Mouse (Mus musculus) lung, embryonic 15.5 days (tissue): ENCODE results near the gene H2-DMb2. TPM values are rescaled to one million over a fixed set of nuclear protein-coding genes. Genes with fewer than 3 reads are reported as not detected.

Source experiments
- ATAC-seq: fragments of 200-750 bp; cut with Nextera tagmentation; 2 replicates; pipeline ENCODE4 v1.8.0; 2017; ENCODE audit warnings: moderate number of reproducible peaks, borderline replicate concordance; ENCODE audit not compliant: low FRiP score, low TSS enrichment; ENCODE audit errors: extremely low read depth
- H3K27ac ChIP-seq: fragments of 300-500 bp; sonication (generic); 2 replicates; pipeline ENCODE4 v1.5.1; 2015; ENCODE audit warnings: moderate library complexity, mild to moderate bottlenecking, inconsistent platforms
- H3K27me3 ChIP-seq: fragments of 300-500 bp; sonication (generic); 2 replicates; pipeline ENCODE4 v1.6.1; 2015; ENCODE audit warnings: inconsistent platforms
- H3K36me3 ChIP-seq: fragments of 300-500 bp; sonication (generic); 2 replicates; pipeline ENCODE4 v1.6.1; 2015; ENCODE audit warnings: inconsistent platforms
- H3K4me1 ChIP-seq: fragments of 300-500 bp; sonication (generic); 2 replicates; pipeline ENCODE4 v1.6.1; 2015; ENCODE audit warnings: inconsistent platforms
- H3K4me2 ChIP-seq: fragments of 300-500 bp; sonication (generic); 2 replicates; pipeline ENCODE4 v1.6.1; 2015; ENCODE audit warnings: inconsistent platforms, mild to moderate bottlenecking, moderate library complexity
- H3K4me3 ChIP-seq: fragments of 300-500 bp; sonication (generic); 2 replicates; pipeline ENCODE4 v1.5.1; 2015; ENCODE audit warnings: mild to moderate bottlenecking, inconsistent platforms
- H3K9ac ChIP-seq: fragments of 300-500 bp; sonication (generic); 2 replicates; pipeline ENCODE4 v1.6.1; 2015; ENCODE audit warnings: inconsistent platforms
- H3K9me3 ChIP-seq: fragments of 300-500 bp; sonication (generic); 2 replicates; pipeline ENCODE4 v1.6.1; 2016; ENCODE audit warnings: inconsistent platforms
- WGBS: fragments of 180-500 bp; shearing (Covaris S2); methylation state at CpG from one replicate; pipeline ENCODE4 v1.1.7; 2015; 5-methylcytosine and 5-hydroxymethylcytosine counted together
- polyA plus RNA-seq: library from polyadenylated mRNA; unstranded; fragments of >200 nt; fragmentation: Nextera tagmentation; extraction: Ambion mirVana; gene quantifications from 2 replicates; pipeline ENCODE4 v1.2.1, GENCODE M21; 2015

Gene H2-DMb2
- 1.8 and 1.9 TPM in 2 replicates for polyA plus RNA-seq

GRCm38 (mm10) chr17:34143033-34143432, at the start of gene H2-DMb2:
H2-DMb2 (plus strand) TSS chr17:34143307.
- H3K9me3 ChIP-seq: no peaks in the 10 kb centered on the region
- H3K9ac ChIP-seq: no peak within 1 kb of the TSS
- H3K27me3 ChIP-seq: peaks cover 33% of the 10 kb centered on the region
- 20% methylated on average over 7 of the region's 7 CpGs for WGBS
- H3K36me3 ChIP-seq: no peaks in the 10 kb centered on the region
- peak within 1 kb of the TSS; percentile 56 for H3K27ac ChIP-seq
- peak within 1 kb of the TSS; percentile 18; the same call in 1 of the 2 replicates for H3K4me2 ChIP-seq
- ATAC-seq: peak; percentile 72; the same call in 1 of the 2 replicates
- H3K4me1 ChIP-seq: peaks cover 19% of the 10 kb centered on the region
- no peak within 1 kb of the TSS for H3K4me3 ChIP-seq

DNA sequence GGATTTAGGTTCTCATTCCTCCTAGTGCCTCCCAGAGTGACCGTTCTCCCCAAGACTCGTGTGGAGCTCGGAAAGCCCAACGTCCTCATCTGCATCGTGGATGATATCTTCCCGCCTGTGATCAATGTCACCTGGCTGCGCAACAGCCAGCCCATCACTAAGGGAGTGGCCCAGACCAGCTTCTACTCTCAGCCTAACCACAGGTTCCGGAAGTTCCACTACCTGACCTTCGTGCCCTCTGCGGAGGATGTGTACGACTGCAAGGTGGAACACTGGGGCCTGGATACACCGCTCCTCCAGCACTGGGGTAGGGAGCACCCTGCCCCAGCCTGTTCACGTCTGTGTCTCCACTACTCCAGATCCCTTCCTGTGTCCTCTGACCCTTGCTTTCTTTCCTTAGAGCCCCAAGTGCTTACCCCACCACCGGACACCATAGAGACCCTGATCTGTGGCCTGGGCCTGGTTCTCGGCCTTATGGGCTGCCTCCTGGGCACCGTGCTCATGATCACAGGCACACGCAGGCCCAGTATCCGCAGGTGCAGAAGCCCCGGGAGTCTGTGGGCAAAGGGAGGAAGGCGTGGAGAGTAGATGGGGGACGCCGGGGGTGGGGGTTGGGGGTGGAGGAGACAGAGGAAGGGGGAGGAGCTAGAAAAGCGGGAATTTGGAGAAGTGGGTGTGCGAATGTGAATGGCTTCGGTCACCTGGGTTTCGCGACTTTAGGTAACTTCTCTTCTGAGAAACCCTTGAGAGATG, 48.6 kb upstream of the H2-DMb2 start:
- no peak overlapping the region for H3K4me2 ChIP-seq
- H3K36me3 ChIP-seq: no peaks in the 10 kb centered on the region
- 0 out of 2 replicates have a peak, but pooled peaks cover 12% of the 10 kb centered on the region for H3K4me1 ChIP-seq
- WGBS: 83% methylated on average over 27 of the region's 27 CpGs
- peaks cover 4% of the 10 kb centered on the region; the same call in 1 of the 2 replicates for H3K27me3 ChIP-seq
- no peak; the same call in 1 of the 2 replicates for ATAC-seq
- H3K9ac ChIP-seq: no peak overlapping the region
- no peak overlapping the region for H3K27ac ChIP-seq
- no peaks in the 10 kb centered on the region for H3K9me3 ChIP-seq
- no peak overlapping the region for H3K4me3 ChIP-seq

DNA sequence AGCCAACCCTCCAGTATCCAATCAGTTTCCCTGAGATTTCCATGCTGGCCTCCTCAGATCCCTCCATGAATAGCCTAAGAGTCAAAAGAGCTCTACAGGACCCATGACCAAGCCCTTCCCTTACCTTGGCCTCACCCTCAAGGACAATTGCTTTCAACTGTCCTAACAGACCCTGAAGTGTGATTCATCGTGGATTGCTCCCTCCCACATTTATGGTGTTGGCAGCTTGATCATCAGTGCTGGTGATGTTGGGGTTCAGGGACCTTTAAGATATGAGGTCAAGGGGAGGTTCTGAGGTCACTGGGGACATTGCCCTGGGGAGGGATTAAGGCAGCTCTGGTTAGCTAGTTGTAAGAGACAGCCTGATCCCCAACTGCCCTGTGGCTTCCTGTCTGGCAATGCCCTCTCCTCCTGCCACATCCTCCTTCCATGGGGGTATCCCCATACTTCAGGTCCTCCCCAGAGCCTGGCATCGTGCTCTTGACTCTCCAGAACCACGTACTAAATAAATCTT, 46.6 kb upstream of the H2-DMb2 start:
- H3K27me3 ChIP-seq: peaks cover 4% of the 10 kb centered on the region; the same call in 1 of the 2 replicates
- no peaks in the 10 kb centered on the region for H3K9me3 ChIP-seq
- H3K4me1 ChIP-seq: peaks cover 16% of the 10 kb centered on the region; the same call in 1 of the 2 replicates
- ATAC-seq: no peak
- WGBS: 75% methylated on average over 3 of the region's 3 CpGs
- H3K9ac ChIP-seq: no peak overlapping the region
- no peaks in the 10 kb centered on the region for H3K36me3 ChIP-seq
- no peak overlapping the region for H3K4me2 ChIP-seq
- no peak overlapping the region for H3K4me3 ChIP-seq
- H3K27ac ChIP-seq: no peak overlapping the region

- Histone ChIP-seq H3K4me3 (no peak overlapping the region), H3K4me2 (no peak overlapping the region), H3K27ac (no peak overlapping the region), H3K36me3 (no peaks in the 10 kb centered on the region), H3K27me3 (peaks cover under 1% of the 10 kb centered on the region; the same call in 1 of the 2 replicates), H3K9ac (no peak overlapping the region), H3K9me3 (no peaks in the 10 kb centered on the region), H3K4me1 (peaks cover 18% of the 10 kb centered on the region; the same call in 1 of the 2 replicates)
- WGBS: 59% methylated on average over 5 of the region's 5 CpGs
- ATAC-seq: no peak
Observed at GRCm38 (mm10) chr17:34097272-34097671, 45.8 kb upstream of the H2-DMb2 start.

GRCm38 (mm10) chr17:34098709-34099479, 44.2 kb upstream of the H2-DMb2 start:
- H3K27ac ChIP-seq: no peak overlapping the region
- no peaks in the 10 kb centered on the region for H3K9me3 ChIP-seq

DNA sequence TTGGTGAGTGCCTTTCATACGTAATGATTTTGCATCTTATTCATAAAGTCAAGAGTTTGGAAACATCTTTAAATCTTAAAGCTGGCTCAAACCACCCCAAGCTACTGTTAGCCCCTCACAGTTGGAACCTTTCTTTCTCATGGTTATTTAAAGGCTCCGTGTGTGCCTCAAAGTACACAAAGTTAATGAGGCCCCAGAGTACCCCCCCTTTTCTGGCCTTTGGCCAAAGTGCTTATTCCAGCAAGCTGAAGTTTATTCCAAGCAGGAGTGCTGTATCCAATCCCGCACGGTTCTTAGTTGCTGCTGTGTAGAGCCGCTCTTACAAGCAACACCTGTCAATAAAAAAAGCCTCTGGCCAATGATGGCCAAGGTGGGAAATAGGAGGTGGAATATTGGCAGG, 43.6 kb upstream of the H2-DMb2 start:
- peaks cover 14% of the 10 kb centered on the region; the same call in 1 of the 2 replicates for H3K4me1 ChIP-seq
- no peaks in the 10 kb centered on the region for H3K36me3 ChIP-seq
- no peak overlapping the region for H3K9ac ChIP-seq
- H3K27me3 ChIP-seq: no peaks in the 10 kb centered on the region
- H3K4me3 ChIP-seq: no peak overlapping the region
- H3K27ac ChIP-seq: no peak overlapping the region
- no peaks in the 10 kb centered on the region for H3K9me3 ChIP-seq
- H3K4me2 ChIP-seq: no peak overlapping the region
- WGBS: 30% methylated on average over 5 of the region's 5 CpGs
- ATAC-seq: no peak

More at GRCm38 (mm10) chr17:34098709-34099479, 44.2 kb upstream of the H2-DMb2 start:
- ATAC-seq: no peak
- Histone ChIP-seq H3K9ac (no peak overlapping the region), H3K27me3 (no peaks in the 10 kb centered on the region), H3K4me2 (no peak overlapping the region), H3K4me1 (peaks cover 14% of the 10 kb centered on the region; the same call in 1 of the 2 replicates), H3K36me3 (no peaks in the 10 kb centered on the region), H3K4me3 (no peak overlapping the region)
- 28% methylated on average over 10 of the region's 10 CpGs for WGBS

DNA sequence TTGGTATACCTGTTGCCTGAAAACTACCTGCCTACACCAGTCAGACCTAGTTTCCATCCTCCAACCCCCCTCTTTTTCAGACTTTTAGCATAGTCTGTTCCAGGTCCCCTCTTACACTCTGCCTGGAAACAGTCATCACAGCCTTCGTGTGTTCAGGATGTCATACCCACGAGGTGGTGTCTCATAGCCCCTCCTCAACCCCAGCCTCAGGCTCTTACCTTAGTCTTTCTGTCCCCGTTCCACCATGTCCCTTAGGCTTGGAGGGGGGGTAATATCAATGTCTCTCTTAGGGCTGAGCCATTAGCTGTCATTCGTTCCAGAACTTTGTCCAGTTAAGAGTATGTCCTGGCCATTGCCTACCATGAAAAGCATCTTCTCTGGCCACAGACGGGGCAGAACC, 41.9 kb upstream of the H2-DMb2 start:
- no peak overlapping the region for H3K27ac ChIP-seq
- H3K9ac ChIP-seq: no peak overlapping the region
- H3K36me3 ChIP-seq: no peaks in the 10 kb centered on the region
- H3K4me2 ChIP-seq: peak overlapping the region; percentile 42; the same call in 1 of the 2 replicates
- H3K4me1 ChIP-seq: peaks cover 14% of the 10 kb centered on the region; the same call in 1 of the 2 replicates
- H3K9me3 ChIP-seq: no peaks in the 10 kb centered on the region
- no peak overlapping the region for H3K4me3 ChIP-seq
- no peak for ATAC-seq
- 27% methylated on average over 5 of the region's 5 CpGs for whole genome bisulfite sequencing
- no peaks in the 10 kb centered on the region for H3K27me3 ChIP-seq

DNA sequence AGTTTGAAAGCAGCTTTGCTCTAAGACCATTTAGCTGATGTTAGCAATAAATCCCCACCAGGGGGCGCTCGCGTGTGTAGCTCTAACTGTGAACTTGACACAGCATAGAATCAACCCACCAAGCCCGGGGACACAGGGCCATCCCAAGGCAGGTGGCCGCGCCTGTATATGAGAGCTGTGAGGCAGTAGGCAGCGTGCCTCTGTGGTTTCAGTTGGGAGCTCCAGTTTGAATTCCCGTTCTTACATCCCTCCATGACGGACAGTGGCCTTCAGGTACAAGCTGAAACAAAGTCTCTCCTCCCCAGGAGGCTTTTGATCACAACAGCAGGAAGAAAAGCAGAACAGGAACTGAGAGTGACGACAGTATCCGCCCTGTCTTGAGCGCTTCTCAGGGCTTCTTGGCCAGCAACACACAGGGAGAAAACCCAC, 41.5 kb upstream of the H2-DMb2 start:
- H3K9ac ChIP-seq: no peak overlapping the region
- H3K27me3 ChIP-seq: no peaks in the 10 kb centered on the region
- peak overlapping the region; percentile 42 for H3K4me2 ChIP-seq
- no peaks in the 10 kb centered on the region for H3K36me3 ChIP-seq
- peak overlapping the region; percentile 16 for H3K4me3 ChIP-seq
- no peaks in the 10 kb centered on the region for H3K9me3 ChIP-seq
- H3K27ac ChIP-seq: no peak overlapping the region
- peak; percentile 73 for ATAC-seq
- 5% methylated on average over 12 of the region's 12 CpGs for WGBS
- peaks cover 14% of the 10 kb centered on the region; the same call in 1 of the 2 replicates for H3K4me1 ChIP-seq

DNA sequence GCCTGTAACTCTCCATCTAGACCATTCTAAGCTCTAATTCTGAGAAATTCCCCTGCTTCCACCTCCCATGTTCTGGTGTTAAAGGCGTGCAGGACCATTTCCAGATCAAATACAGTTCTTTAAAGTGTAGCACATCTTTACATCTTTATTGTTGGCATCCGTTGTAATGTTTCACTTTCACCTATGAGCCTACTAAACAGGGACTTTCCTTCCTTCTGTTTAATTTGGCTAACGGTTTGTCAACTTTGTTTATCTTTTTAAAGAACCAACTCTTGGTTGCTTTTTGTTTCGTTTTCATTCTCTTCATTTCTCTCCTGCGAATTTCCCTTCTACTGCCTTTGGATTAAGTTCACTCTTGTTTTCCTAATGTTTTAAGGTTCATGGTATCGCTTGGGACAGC, 40.3 kb upstream of the H2-DMb2 start:
- H3K4me3 ChIP-seq: no peak overlapping the region
- 59% methylated on average over 6 of the region's 6 CpGs for WGBS
- H3K4me2 ChIP-seq: no peak overlapping the region
- no peak overlapping the region for H3K9ac ChIP-seq
- peaks cover 14% of the 10 kb centered on the region; the same call in 1 of the 2 replicates for H3K4me1 ChIP-seq
- H3K36me3 ChIP-seq: no peaks in the 10 kb centered on the region
- no peak for ATAC-seq
- no peak overlapping the region for H3K27ac ChIP-seq
- no peaks in the 10 kb centered on the region for H3K9me3 ChIP-seq
- no peaks in the 10 kb centered on the region for H3K27me3 ChIP-seq

DNA sequence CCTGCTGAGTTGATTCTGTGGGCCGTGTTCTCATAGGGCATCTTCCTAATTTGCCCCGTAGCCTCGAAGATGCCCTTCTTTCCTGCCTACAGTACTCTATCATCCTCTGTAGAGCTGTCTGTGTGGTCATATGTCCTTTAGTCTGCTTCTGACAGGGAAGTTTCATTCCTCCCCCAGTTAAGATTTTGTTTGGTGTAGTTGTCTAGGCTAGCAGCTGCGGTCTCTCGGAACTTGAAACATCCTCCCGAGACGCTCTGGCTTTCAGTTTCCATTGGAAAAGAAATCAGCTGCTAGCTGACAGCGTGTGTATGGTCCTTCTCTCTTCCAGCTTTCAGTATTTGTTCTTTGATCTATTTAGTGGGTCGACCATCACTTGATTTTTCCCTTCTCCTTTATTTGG, 38.3 kb upstream of the H2-DMb2 start:
- Histone ChIP-seq H3K4me1 (peaks cover 3% of the 10 kb centered on the region; the same call in 1 of the 2 replicates), H3K9me3 (no peaks in the 10 kb centered on the region), H3K4me2 (no peak overlapping the region), H3K4me3 (no peak overlapping the region), H3K36me3 (peaks cover 10% of the 10 kb centered on the region), H3K9ac (no peak overlapping the region), H3K27me3 (no peaks in the 10 kb centered on the region), H3K27ac (no peak overlapping the region)
- WGBS: 71% methylated on average over 9 of the region's 9 CpGs
- ATAC-seq: no peak

- Histone ChIP-seq H3K4me1 (peaks cover 4% of the 10 kb centered on the region; the same call in 1 of the 2 replicates), H3K4me3 (no peak overlapping the region), H3K4me2 (no peak overlapping the region), H3K36me3 (peaks cover 27% of the 10 kb centered on the region), H3K27ac (no peak overlapping the region), H3K9me3 (no peaks in the 10 kb centered on the region), H3K27me3 (no peaks in the 10 kb centered on the region), H3K9ac (no peak overlapping the region)
- ATAC-seq: no peak
- 80% methylated on average over 7 of the region's 7 CpGs for WGBS
Observed at GRCm38 (mm10) chr17:34106555-34106954, 36.6 kb upstream of the H2-DMb2 start.
